Mouse (Mus musculus) hindbrain, postnatal 0 days (tissue): ENCODE measurements at regions not wholly inside any gene's neighbourhood (a gene's known extent, or its start where the extent isn't known, plus 50 kb on each side); places are given as distances from the start of the nearest gene placed in this dataset.

ENCODE experiments used
- ATAC-seq: fragments of 200-750 bp; cut with Nextera tagmentation; 2 replicates; pipeline ENCODE4 v1.8.0; 2017; ENCODE audit warnings: mild to moderate bottlenecking, moderate TSS enrichment, moderate library complexity
- DNase-seq: peaks from one replicate; pipeline ENCODE4 v3.0.0-alpha.2; 2015; ENCODE audit warnings: low spot score
- H3K27ac ChIP-seq: fragments of 300-500 bp; sonication (generic); 2 replicates; pipeline ENCODE4 v1.5.1; 2014; ENCODE audit warnings: mild to moderate bottlenecking
- H3K27me3 ChIP-seq: fragments of 300-500 bp; sonication (generic); 2 replicates; pipeline ENCODE4 v1.6.1; 2014; ENCODE audit warnings: low read length, mixed read lengths; ENCODE audit not compliant: insufficient read depth
- H3K36me3 ChIP-seq: fragments of 300-500 bp; sonication (generic); 2 replicates; pipeline ENCODE4 v1.6.1; 2014; ENCODE audit warnings: low read length, mixed read lengths; ENCODE audit not compliant: insufficient read depth
- H3K4me1 ChIP-seq: fragments of 300-500 bp; sonication (generic); 2 replicates; pipeline ENCODE4 v1.6.1; 2014; ENCODE audit warnings: antibody characterized with exemption, low read length, mixed read lengths; ENCODE audit not compliant: insufficient read depth
- H3K4me2 ChIP-seq: fragments of 300-500 bp; sonication (generic); 2 replicates; pipeline ENCODE4 v1.6.1; 2014; ENCODE audit warnings: low read depth, mild to moderate bottlenecking, low read length, moderate library complexity, mixed read lengths
- H3K4me3 ChIP-seq: fragments of 300-500 bp; sonication (generic); 2 replicates; pipeline ENCODE4 v1.5.1; 2014; ENCODE audit warnings: low read length
- H3K9ac ChIP-seq: fragments of 300-500 bp; sonication (generic); replicated peaks from 2 replicates; pipeline ENCODE4 v1.6.1; 2014; ENCODE audit warnings: mild to moderate bottlenecking, low read length, moderate library complexity, mixed read lengths
- H3K9me3 ChIP-seq: fragments of 300-500 bp; sonication (generic); 2 replicates; pipeline ENCODE4 v1.6.1; 2016; ENCODE audit warnings: low read length, mixed read lengths
- CTCF ChIP-seq: IDR thresholded peaks from 2 replicates; pipeline ENCODE4 v1.5.1; 2016; ENCODE audit warnings: antibody characterized with exemption, control low read depth, low read depth
- WGBS: fragments of 180-500 bp; shearing (Covaris S2); extraction: QIAGEN DNeasy Blood & Tissue Kit; methylation state at CpG from one replicate; pipeline ENCODE4 v1.1.7; 2014; 5-methylcytosine and 5-hydroxymethylcytosine counted together

DNA sequence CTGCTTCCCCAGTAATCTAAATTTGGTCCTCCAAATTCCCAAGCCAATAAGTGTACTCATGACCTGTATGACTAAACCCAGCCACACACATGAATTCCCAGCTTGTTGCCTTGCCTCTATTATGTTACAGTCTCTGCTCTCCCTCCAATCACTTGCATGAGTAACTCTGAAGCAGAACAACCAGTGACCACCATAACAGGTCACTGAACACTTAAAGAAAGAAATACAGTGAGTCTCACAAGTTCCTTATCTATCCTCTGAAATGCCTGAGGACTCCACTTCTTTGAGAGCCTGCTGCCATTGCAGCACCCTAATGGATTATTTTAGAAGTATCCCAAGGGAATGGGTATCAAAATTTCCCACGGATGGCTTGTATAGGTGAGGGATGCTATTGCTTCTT is 909.7 kb downstream of the Sorcs3 start:
- H3K27ac ChIP-seq = no peak overlapping the region
- H3K9ac ChIP-seq = no peak overlapping the region
- H3K4me1 ChIP-seq = no peaks in the 10 kb centered on the region
- no peaks in the 10 kb centered on the region for H3K27me3 ChIP-seq
- no peaks in the 10 kb centered on the region for H3K36me3 ChIP-seq
- DNase-seq (no peak), ATAC-seq (no peak)
- no peak for TF ChIP-seq CTCF
- 28% methylated on average over 1 of the region's 1 CpGs for WGBS
- no peaks in the 10 kb centered on the region for H3K9me3 ChIP-seq
- H3K4me2 ChIP-seq = no peak overlapping the region
- H3K4me3 ChIP-seq = no peak overlapping the region

GRCm38 (mm10) chr19:49131664-49132063 is 925.8 kb downstream of the Sorcs3 start:
- ATAC-seq (no peak), DNase-seq (peak; percentile 1)
- Histone ChIP-seq H3K36me3 (no peaks in the 10 kb centered on the region), H3K9me3 (no peaks in the 10 kb centered on the region), H3K4me3 (no peak overlapping the region), H3K4me2 (no peak overlapping the region), H3K27ac (no peak overlapping the region), H3K9ac (no peak overlapping the region), H3K4me1 (no peaks in the 10 kb centered on the region), H3K27me3 (no peaks in the 10 kb centered on the region)
- 6% methylated on average over 4 of the region's 4 CpGs for WGBS
- no peak for TF ChIP-seq CTCF

DNA sequence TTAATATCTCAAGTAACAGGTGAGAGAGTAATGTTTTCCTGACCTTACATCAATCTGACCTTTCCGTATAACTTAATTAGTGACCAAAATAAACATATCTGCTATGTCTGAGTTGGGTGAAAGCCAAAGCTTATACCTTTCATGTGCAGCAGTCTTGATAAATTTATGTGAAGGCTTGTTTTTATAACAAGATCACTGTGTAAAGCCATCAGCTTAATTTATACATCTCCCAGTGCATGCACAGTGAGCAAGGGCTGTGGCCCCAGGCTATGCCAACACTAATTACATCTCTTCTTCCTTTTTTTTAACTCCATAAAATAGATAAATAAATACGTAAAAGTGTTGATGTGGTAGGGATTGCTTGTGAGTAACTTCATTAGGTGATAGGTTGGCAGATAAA is 966.3 kb downstream of the Sorcs3 start:
- no peaks in the 10 kb centered on the region for H3K4me1 ChIP-seq
- WGBS = 81% methylated on average over 2 of the region's 2 CpGs

GRCm38 (mm10) chr19:49207971-49208370 is 1002.1 kb downstream of the Sorcs3 start:
- Histone ChIP-seq H3K27me3 (no peaks in the 10 kb centered on the region), H3K36me3 (no peaks in the 10 kb centered on the region), H3K4me3 (no peak overlapping the region), H3K9ac (no peak overlapping the region), H3K27ac (no peak overlapping the region), H3K4me2 (no peak overlapping the region), H3K9me3 (no peaks in the 10 kb centered on the region), H3K4me1 (no peaks in the 10 kb centered on the region)
- ATAC-seq (no peak), DNase-seq (no peak)
- TF ChIP-seq CTCF = no peak
- WGBS = 59% methylated on average over 3 of the region's 3 CpGs

More for the DNA sequence above, 966.3 kb downstream of the Sorcs3 start:
- H3K4me2 ChIP-seq = no peak overlapping the region
- H3K9ac ChIP-seq = no peak overlapping the region
- H3K36me3 ChIP-seq = no peaks in the 10 kb centered on the region
- H3K4me3 ChIP-seq = no peak overlapping the region
- DNase-seq (no peak), ATAC-seq (no peak)
- no peak for TF ChIP-seq CTCF
- H3K9me3 ChIP-seq = no peaks in the 10 kb centered on the region
- no peaks in the 10 kb centered on the region for H3K27me3 ChIP-seq
- no peak overlapping the region for H3K27ac ChIP-seq

GRCm38 (mm10) chr19:49242601-49243000 is 1036.8 kb downstream of the Sorcs3 start:
- Histone ChIP-seq H3K36me3 (no peaks in the 10 kb centered on the region), H3K4me1 (no peaks in the 10 kb centered on the region), H3K27me3 (no peaks in the 10 kb centered on the region), H3K9me3 (no peaks in the 10 kb centered on the region), H3K4me2 (no peak overlapping the region), H3K9ac (no peak overlapping the region), H3K27ac (no peak overlapping the region), H3K4me3 (no peak overlapping the region)
- 68% methylated on average over 2 of the region's 2 CpGs for WGBS
- TF ChIP-seq CTCF = no peak
- DNase-seq (no peak), ATAC-seq (no peak)

DNA sequence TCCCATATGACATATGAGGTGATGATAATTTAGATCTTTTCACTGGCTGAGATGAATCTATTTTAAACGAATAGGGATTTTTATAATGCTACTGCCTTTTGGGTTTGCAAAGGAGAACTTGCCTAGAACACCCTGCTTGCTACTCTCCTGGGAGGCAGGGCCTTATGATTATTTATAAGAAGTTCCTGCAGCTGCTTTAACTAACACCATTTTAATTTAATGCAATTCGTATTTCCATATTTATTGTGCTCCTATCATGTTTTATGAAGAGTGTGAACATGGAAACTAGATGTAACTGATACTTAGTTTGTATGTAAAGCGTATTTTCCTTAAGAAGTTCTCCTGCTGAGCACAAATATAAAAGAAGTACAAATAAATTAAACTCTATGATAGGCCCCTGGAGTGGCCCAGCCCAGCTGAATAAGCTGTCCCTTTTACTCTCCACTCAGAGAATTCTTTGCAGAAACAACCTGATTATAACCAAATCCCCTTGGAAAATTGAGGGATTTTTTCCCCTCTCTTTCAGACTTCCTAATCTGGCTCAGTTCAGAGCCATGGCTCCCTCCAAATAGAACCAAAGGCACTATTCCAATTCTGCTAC is 1039.4 kb downstream of the Sorcs3 start:
- no peaks in the 10 kb centered on the region for H3K27me3 ChIP-seq
- ATAC-seq (no peak), DNase-seq (no peak)
- 51% methylated on average over 3 of the region's 3 CpGs for WGBS
- no peaks in the 10 kb centered on the region for H3K4me1 ChIP-seq
- H3K4me2 ChIP-seq = no peak overlapping the region
- no peak overlapping the region for H3K27ac ChIP-seq
- no peak overlapping the region for H3K9ac ChIP-seq
- no peak overlapping the region for H3K4me3 ChIP-seq
- no peaks in the 10 kb centered on the region for H3K9me3 ChIP-seq
- no peak for TF ChIP-seq CTCF
- H3K36me3 ChIP-seq = no peaks in the 10 kb centered on the region

DNA sequence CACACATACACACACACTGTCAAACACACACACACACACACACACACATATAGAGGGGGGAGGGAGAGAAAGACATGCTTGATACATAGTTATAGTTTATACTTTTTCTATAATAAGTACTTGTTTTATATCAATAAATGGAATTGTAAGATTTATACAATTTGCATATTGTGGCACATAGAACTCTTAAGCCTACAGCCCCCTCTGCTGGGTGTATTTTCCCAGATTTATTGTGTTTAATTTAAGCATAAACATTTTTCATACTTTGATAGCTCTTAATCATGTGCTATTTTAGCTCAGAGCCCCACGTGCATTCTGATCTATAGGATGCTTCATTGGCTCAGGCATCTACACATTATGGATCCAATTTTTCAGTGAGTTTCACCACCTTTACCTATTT is 1058.8 kb downstream of the Sorcs3 start:
- no peak overlapping the region for H3K27ac ChIP-seq
- ATAC-seq = no peak
- 50% methylated on average over 1 of the region's 1 CpGs for WGBS
- no peaks in the 10 kb centered on the region for H3K4me1 ChIP-seq
- H3K27me3 ChIP-seq = no peaks in the 10 kb centered on the region
- no peak overlapping the region for H3K4me2 ChIP-seq
- peak; percentile 55 for DNase-seq
- TF ChIP-seq CTCF = peak; percentile 57
- no peak overlapping the region for H3K9ac ChIP-seq
- no peaks in the 10 kb centered on the region for H3K9me3 ChIP-seq
- no peaks in the 10 kb centered on the region for H3K36me3 ChIP-seq
- no peak overlapping the region for H3K4me3 ChIP-seq
